Mouse (Mus musculus) kidney, adult 2 months (tissue): Measurements from ENCODE around the gene Trim41.

ENCODE experiments used
- CTCF ChIP-seq: fragments of 200-500 bp; conservative IDR thresholded peaks from 2 replicates; pipeline ENCODE4 v1.5.1; 2011; ENCODE audit warnings: low read depth, mild to moderate bottlenecking, control low read depth, low read length, moderate library complexity, mixed read lengths; ENCODE audit not compliant: insufficient read depth, insufficient read length
- POLR2A ChIP-seq: fragments of 200-500 bp; IDR thresholded peaks from one replicate; pipeline ENCODE4 v1.6.1; 2011; ENCODE audit warnings: low read depth, low read length, control low read depth

- no peak for TF ChIP-seq CTCF
- no peak for TF ChIP-seq POLR2A
Measured at GRCm38 (mm10) chr11:48827926-48828325, 10.8 kb upstream of the Trim41 start.
